Mouse (Mus musculus) cerebellum, adult 2 months (tissue): ENCODE results near the gene Eml4. TPM values are rescaled to one million over a fixed set of nuclear protein-coding genes. Genes with fewer than 3 reads are reported as not detected.

Source experiments
- DNase-seq, 2 experiments: peaks; one replicate each; pipeline ENCODE4 v3.0.0; 2021
- H3K27ac ChIP-seq: fragments of 200-500 bp; 2 replicates; pipeline ENCODE4 v1.5.1; 2012; ENCODE audit warnings: low read length, control low read depth, inconsistent platforms; ENCODE audit not compliant: insufficient read depth
- H3K27me3 ChIP-seq: fragments of 200-500 bp; 2 replicates; pipeline ENCODE4 v1.6.1; 2012; ENCODE audit warnings: inconsistent platforms, mild to moderate bottlenecking, low read length, moderate library complexity; ENCODE audit not compliant: control insufficient read depth, insufficient read depth
- H3K4me1 ChIP-seq: fragments of 200-500 bp; 2 replicates; pipeline ENCODE4 v1.6.1; 2011; ENCODE audit warnings: low read length; ENCODE audit not compliant: control insufficient read depth, insufficient read depth
- H3K4me3 ChIP-seq: fragments of 200-500 bp; replicated peaks from 2 replicates; pipeline ENCODE3; 2011; ENCODE audit warnings: mild to moderate bottlenecking, low read depth, low read length, control low read depth; ENCODE audit not compliant: insufficient read depth
- CTCF ChIP-seq: fragments of 200-500 bp; IDR thresholded peaks from 2 replicates; pipeline ENCODE4 v1.5.1; 2011; ENCODE audit warnings: low read depth, mild to moderate bottlenecking, control low read depth, low read length, moderate library complexity, borderline replicate concordance; ENCODE audit not compliant: insufficient read depth
- POLR2A ChIP-seq: fragments of 200-500 bp; IDR thresholded peaks from 2 replicates; pipeline ENCODE4 v1.6.1; 2011; ENCODE audit warnings: low read length, control low read depth, borderline replicate concordance; ENCODE audit not compliant: insufficient read depth
- WGBS: fragments of 180-500 bp; shearing (Covaris S2); methylation state at CpG from one replicate; pipeline ENCODE4 v1.1.7; 2018; 5-methylcytosine and 5-hydroxymethylcytosine counted together
- polyA plus RNA-seq: library from polyadenylated mRNA; depleted of rRNA; stranded (reverse); fragments of >200 nt; gene quantifications from 2 replicates; pipeline ENCODE4 v1.2.3, GENCODE M21; 2012

Eml4 gene
- polyA plus RNA-seq, 1 experiment: 17.3 TPM

GRCm38 (mm10) chr17:83397571-83398100 is 46.9 kb downstream of the Eml4 start:
- Histone ChIP-seq H3K4me1 (no peaks in the 10 kb centered on the region), H3K27ac (no peak overlapping the region), H3K4me3 (no peak overlapping the region), H3K27me3 (no peaks in the 10 kb centered on the region)
- DNase-seq: no peak
- 70% methylated on average over 6 of the region's 6 CpGs for WGBS
- TF ChIP-seq CTCF (no peak), POLR2A (no peak)

DNA sequence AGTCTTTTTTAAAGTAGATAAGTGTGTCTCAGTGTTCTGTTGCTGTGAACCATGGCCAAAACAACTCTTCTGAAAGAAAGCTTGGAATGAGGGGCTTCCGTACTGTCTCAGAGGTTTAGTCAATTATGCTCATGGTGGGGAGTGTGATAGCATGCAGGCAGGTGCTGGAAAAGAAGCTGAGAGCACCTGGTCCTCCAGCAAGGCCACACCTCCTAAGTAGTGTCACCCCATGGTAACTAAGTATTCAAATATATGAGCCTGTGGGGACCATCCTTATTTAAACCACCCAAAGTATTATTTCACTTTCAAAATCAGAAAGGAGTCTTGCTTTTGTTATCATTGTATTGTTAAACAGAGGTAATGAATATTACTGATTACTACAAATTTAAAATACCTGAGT is 48.0 kb downstream of the Eml4 start:
- no peak overlapping the region for H3K27ac ChIP-seq
- WGBS: 62% methylated on average over 1 of the region's 1 CpGs
- no peaks in the 10 kb centered on the region for H3K27me3 ChIP-seq
- H3K4me3 ChIP-seq: no peak overlapping the region
- DNase-seq: no peak
- TF ChIP-seq CTCF: no peak
- TF ChIP-seq POLR2A: no peak
- H3K4me1 ChIP-seq: no peaks in the 10 kb centered on the region

- Histone ChIP-seq H3K27me3 (no peaks in the 10 kb centered on the region), H3K27ac (no peak overlapping the region), H3K4me3 (no peak overlapping the region), H3K4me1 (0 out of 2 replicates have a peak, but pooled peaks cover 2% of the 10 kb centered on the region)
- 93% methylated on average over 4 of the region's 4 CpGs for WGBS
- no peak for TF ChIP-seq POLR2A
- no peak for TF ChIP-seq CTCF
- no peak for DNase-seq
Measured at GRCm38 (mm10) chr17:83430607-83431006, 79.9 kb downstream of the Eml4 start.

- H3K27me3 ChIP-seq: no peaks in the 10 kb centered on the region
- no peak overlapping the region for H3K4me3 ChIP-seq
- peak in 1 of 2 experiments; percentile 3 for DNase-seq
- TF ChIP-seq CTCF (no peak), POLR2A (no peak)
- 23% methylated on average over 4 of the region's 4 CpGs for WGBS
- no peak overlapping the region for H3K27ac ChIP-seq
- no peaks in the 10 kb centered on the region for H3K4me1 ChIP-seq
Measured at GRCm38 (mm10) chr17:83443406-83443805, 92.7 kb downstream of the Eml4 start.

DNA sequence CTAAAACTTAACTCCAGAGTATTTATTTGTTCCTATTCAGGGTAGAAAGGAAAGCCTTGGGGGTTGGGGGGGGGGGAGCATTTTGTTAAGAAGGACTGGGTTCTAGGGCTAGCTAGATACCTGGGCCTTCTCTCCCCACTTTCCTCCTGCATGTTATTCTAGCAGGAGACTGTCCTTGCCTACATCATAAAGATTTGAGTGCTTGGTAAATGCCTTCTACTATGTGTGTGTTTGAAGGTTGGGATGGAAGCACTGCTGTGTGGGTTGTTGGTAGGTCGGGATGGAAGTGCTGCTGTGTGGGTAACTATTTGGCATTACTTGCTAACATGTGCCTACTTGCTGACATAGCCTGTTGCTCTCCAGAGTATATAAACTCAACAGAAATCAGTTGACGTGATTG is 98.9 kb downstream of the Eml4 start:
- H3K4me3 ChIP-seq: no peak overlapping the region
- no peak for TF ChIP-seq CTCF
- TF ChIP-seq POLR2A: no peak
- no peak overlapping the region for H3K27ac ChIP-seq
- DNase-seq: no peak
- no peaks in the 10 kb centered on the region for H3K27me3 ChIP-seq
- H3K4me1 ChIP-seq: peaks cover 5% of the 10 kb centered on the region
- WGBS: 88% methylated on average over 2 of the region's 2 CpGs

GRCm38 (mm10) chr17:83451367-83451766 is 100.6 kb downstream of the Eml4 start:
- H3K27me3 ChIP-seq: no peaks in the 10 kb centered on the region
- no peak overlapping the region for H3K27ac ChIP-seq
- peaks cover 5% of the 10 kb centered on the region for H3K4me1 ChIP-seq
- TF ChIP-seq CTCF (no peak), POLR2A (no peak)
- DNase-seq: peak; percentile 23 to 40
- no peak overlapping the region for H3K4me3 ChIP-seq
- 28% methylated on average over 8 of the region's 8 CpGs for WGBS

DNA sequence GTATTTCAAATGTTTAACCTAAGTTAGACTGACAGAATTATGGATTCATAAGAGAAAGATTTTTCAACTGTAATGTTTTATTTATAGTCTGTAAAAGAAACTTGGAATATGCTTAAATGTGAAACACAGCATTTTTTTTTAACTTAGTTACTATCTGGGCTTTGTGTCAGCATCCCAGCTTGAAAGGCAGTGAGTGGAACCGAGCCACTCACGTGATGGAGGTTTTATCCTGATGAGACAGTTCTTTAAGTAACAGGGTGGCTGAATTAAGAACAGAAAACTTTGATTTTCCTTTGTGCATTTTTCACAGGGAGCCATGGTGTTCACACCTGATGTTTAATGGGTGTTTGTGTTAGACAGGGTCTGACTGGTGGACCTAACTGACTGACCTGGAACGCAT is 101.1 kb downstream of the Eml4 start:
- 79% methylated on average over 3 of the region's 3 CpGs for WGBS
- Histone ChIP-seq H3K27ac (no peak overlapping the region), H3K27me3 (no peaks in the 10 kb centered on the region), H3K4me1 (peaks cover 5% of the 10 kb centered on the region), H3K4me3 (no peak overlapping the region)
- TF ChIP-seq CTCF: no peak
- no peak for TF ChIP-seq POLR2A
- DNase-seq: no peak

DNA sequence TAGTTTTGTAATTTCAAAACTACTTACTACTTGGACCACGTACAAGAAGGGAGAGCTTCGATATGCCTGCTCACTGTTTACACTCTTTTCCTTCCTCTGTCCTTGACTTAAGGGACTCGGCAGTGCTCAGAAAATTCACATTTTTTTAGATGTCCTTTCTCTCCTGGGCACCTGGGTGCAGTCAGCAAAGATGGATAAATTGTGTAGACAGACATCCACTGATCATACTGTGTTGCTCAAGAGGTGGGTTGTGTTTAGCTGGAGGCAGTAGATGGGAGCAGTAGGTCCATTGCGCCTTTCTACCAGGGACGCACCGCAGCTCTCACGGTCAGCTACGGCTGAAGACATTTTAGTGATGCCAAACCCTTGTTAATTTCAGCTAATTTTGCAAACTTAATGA is 101.7 kb downstream of the Eml4 start:
- no peak overlapping the region for H3K4me3 ChIP-seq
- peaks cover 5% of the 10 kb centered on the region for H3K4me1 ChIP-seq
- no peak for DNase-seq
- no peaks in the 10 kb centered on the region for H3K27me3 ChIP-seq
- 97% methylated on average over 8 of the region's 8 CpGs for WGBS
- TF ChIP-seq CTCF (no peak), POLR2A (no peak)
- H3K27ac ChIP-seq: no peak overlapping the region

DNA sequence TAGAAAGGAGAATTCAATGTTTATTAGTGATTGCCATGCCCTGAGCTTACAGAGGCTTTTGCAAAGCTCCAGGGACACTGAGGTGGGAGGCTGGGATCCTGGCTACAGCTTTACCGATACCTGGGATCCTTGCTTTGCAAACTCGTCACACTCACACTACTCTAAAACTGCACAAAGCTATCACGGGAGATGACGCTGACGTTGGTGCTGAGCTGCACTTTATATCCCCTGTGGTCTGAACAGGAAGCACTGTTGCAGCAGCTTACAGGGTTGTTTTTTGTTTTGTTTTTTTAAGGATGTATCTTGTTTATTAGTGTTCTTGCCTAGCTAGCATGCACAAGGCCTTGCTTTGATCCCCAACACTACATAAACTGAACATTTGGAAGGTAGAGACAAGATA is 102.9 kb downstream of the Eml4 start:
- H3K27ac ChIP-seq: no peak overlapping the region
- H3K4me3 ChIP-seq: no peak overlapping the region
- peaks cover 5% of the 10 kb centered on the region for H3K4me1 ChIP-seq
- no peaks in the 10 kb centered on the region for H3K27me3 ChIP-seq
- DNase-seq: no peak
- TF ChIP-seq CTCF (no peak), POLR2A (no peak)
- 87% methylated on average over 5 of the region's 5 CpGs for WGBS
